Mouse (Mus musculus): Measurements from ENCODE around the gene Ubxn6. TPM values are rescaled to one million over a fixed set of nuclear protein-coding genes. Genes with fewer than 3 reads are reported as not detected.

The Ubxn6 gene
- total and polyA plus RNA-seq, 3 experiments, result 47.6 to 64.4 (median 53.5) TPM

GRCm38 (mm10) chr17:56055945-56056678 lies 18.7 kb downstream of the Ubxn6 start:
- Histone ChIP-seq H3K36me3 (ENCODE audit: control insufficient read depth, insufficient read depth, low read length) (no peaks in the 10 kb centered on the region), H3K27me3 (ENCODE audit: control insufficient read depth, insufficient read depth, low read length) (no peaks in the 10 kb centered on the region), H3K4me1 (ENCODE audit: control insufficient read depth, insufficient read depth, low read length) (no peaks in the 10 kb centered on the region; the same call in 1 of the 2 replicates), H3K4me3 (no peak overlapping the region), H3K9ac (ENCODE audit: low read depth, low read length) (no peak overlapping the region), H3K27ac (no peak overlapping the region), H3K79me2 (replicated peaks; ENCODE audit: control insufficient read depth, insufficient read depth, low read length) (no peaks in the 10 kb centered on the region)
- intact Hi-C loops (cut with DNase I), result no loop called here
- 46% methylated on average over 4 of the region's 4 CpGs for WGBS
- no peak for DNase-seq
- no peak for TF ChIP-seq POLR2A (IDR thresholded peaks at IDR 0.05; ENCODE audit: insufficient read depth, low read depth, low read length)
- TF ChIP-seq CTCF (IDR thresholded peaks at IDR 0.05), result no peak
- TF ChIP-seq EP300 (IDR thresholded peaks at IDR 0.05; ENCODE audit: insufficient read depth, low read depth, low read length), result no peak

- no peak overlapping the region for H3K4me3 ChIP-seq
- H3K4me1 ChIP-seq (ENCODE audit: control insufficient read depth, insufficient read depth, low read length), result no peaks in the 10 kb centered on the region; the same call in 1 of the 2 replicates
- intact Hi-C loops (cut with DNase I), result no loop called here
- H3K9ac ChIP-seq (ENCODE audit: low read depth, low read length), result no peak overlapping the region
- DNase-seq, result no peak
- no peaks in the 10 kb centered on the region for H3K79me2 ChIP-seq (replicated peaks; ENCODE audit: control insufficient read depth, insufficient read depth, low read length)
- no peak overlapping the region for H3K27ac ChIP-seq
- no peaks in the 10 kb centered on the region for H3K36me3 ChIP-seq (ENCODE audit: control insufficient read depth, insufficient read depth, low read length)
- H3K27me3 ChIP-seq (ENCODE audit: control insufficient read depth, insufficient read depth, low read length), result no peaks in the 10 kb centered on the region
- TF ChIP-seq CTCF (IDR thresholded peaks at IDR 0.05) (no peak), POLR2A (IDR thresholded peaks at IDR 0.05; ENCODE audit: insufficient read depth, low read depth, low read length) (no peak), EP300 (IDR thresholded peaks at IDR 0.05; ENCODE audit: insufficient read depth, low read depth, low read length) (no peak)
These were observed 19.9 kb downstream of the Ubxn6 start for GRCm38 (mm10) chr17:56054938-56055337.

DNA sequence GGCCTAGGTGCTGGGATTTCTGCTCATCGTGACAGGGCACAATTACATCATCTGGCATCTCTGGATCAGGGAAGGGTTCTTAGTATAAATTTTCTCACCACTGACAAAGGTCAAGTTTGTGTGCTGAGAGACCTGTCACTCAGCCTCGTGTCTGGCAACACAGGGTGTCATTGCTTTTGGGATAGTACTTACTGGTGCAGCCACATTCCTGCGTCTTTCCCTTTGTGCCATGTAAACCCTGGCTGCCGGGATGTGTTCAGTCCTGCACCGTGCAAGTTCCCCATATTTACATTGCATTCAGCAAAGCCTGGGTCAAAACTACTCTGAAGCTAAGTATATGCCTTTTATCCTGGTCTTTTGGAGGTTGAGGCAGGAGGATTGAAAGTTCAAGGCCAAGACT lies 23.5 kb downstream of the Ubxn6 start:
- no peaks in the 10 kb centered on the region for H3K36me3 ChIP-seq (ENCODE audit: control insufficient read depth, insufficient read depth, low read length)
- H3K9ac ChIP-seq (ENCODE audit: low read depth, low read length), result no peak overlapping the region
- no peak for TF ChIP-seq CTCF (IDR thresholded peaks at IDR 0.05)
- no peak for TF ChIP-seq POLR2A (IDR thresholded peaks at IDR 0.05; ENCODE audit: insufficient read depth, low read depth, low read length)
- TF ChIP-seq EP300 (IDR thresholded peaks at IDR 0.05; ENCODE audit: insufficient read depth, low read depth, low read length), result no peak
- no peaks in the 10 kb centered on the region for H3K79me2 ChIP-seq (replicated peaks; ENCODE audit: control insufficient read depth, insufficient read depth, low read length)
- H3K4me1 ChIP-seq (ENCODE audit: control insufficient read depth, insufficient read depth, low read length), result no peaks in the 10 kb centered on the region
- 89% methylated on average over 5 of the region's 5 CpGs for WGBS
- H3K27ac ChIP-seq, result no peak overlapping the region
- H3K4me3 ChIP-seq, result no peak overlapping the region
- no peaks in the 10 kb centered on the region for H3K27me3 ChIP-seq (ENCODE audit: control insufficient read depth, insufficient read depth, low read length)
- DNase-seq, result no peak
- intact Hi-C loops (cut with DNase I), result no loop called here

DNA sequence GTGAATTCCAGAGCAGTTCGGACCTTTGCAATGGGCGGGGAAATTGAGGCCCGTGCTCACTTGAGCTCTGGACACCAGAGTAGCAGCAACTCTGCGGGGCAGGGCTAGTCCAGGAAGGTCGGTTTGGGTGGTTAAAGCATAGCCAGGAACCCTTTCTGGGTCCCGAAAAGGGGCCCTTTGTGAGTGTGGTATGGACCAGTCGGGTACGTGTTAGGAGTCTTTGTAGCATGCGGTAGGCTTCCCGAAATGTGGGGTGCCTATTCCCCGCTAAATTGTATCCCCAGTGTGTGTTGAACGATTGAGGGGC lies 34.0 kb downstream of the Ubxn6 start:
- TF ChIP-seq EP300 (IDR thresholded peaks at IDR 0.05; ENCODE audit: insufficient read depth, low read depth, low read length) (no peak), POLR2A (IDR thresholded peaks at IDR 0.05; ENCODE audit: insufficient read depth, low read depth, low read length) (no peak)
- 3% methylated on average over 12 of the region's 12 CpGs for WGBS
- H3K79me2 ChIP-seq (replicated peaks; ENCODE audit: control insufficient read depth, insufficient read depth, low read length), result peaks cover 3% of the 10 kb centered on the region
- peak overlapping the region; percentile 72 for H3K4me3 ChIP-seq
- no peaks in the 10 kb centered on the region; the same call in 1 of the 2 replicates for H3K4me1 ChIP-seq (ENCODE audit: control insufficient read depth, insufficient read depth, low read length)
- H3K9ac ChIP-seq (ENCODE audit: low read depth, low read length), result no peak overlapping the region; the same call in 1 of the 2 replicates
- intact Hi-C loops (cut with DNase I), result no loop called here
- no peak for DNase-seq
- no peak overlapping the region for H3K27ac ChIP-seq
- no peaks in the 10 kb centered on the region for H3K27me3 ChIP-seq (ENCODE audit: control insufficient read depth, insufficient read depth, low read length)
- H3K36me3 ChIP-seq (ENCODE audit: control insufficient read depth, insufficient read depth, low read length), result no peaks in the 10 kb centered on the region

- H3K4me3 ChIP-seq, result peak within 1 kb of the TSS; percentile 72
- peak within 1 kb of the TSS; percentile 88 for H3K9ac ChIP-seq (ENCODE audit: low read depth, low read length)
- peaks cover 3% of the 10 kb centered on the region for H3K79me2 ChIP-seq (replicated peaks; ENCODE audit: control insufficient read depth, insufficient read depth, low read length)
- peak within 1 kb of the TSS; percentile 69 for H3K27ac ChIP-seq
- H3K4me1 ChIP-seq (ENCODE audit: control insufficient read depth, insufficient read depth, low read length), result no peaks in the 10 kb centered on the region; the same call in 1 of the 2 replicates
- peak; percentile 94 to 98 for DNase-seq
- TF ChIP-seq POLR2A (IDR thresholded peaks at IDR 0.05; ENCODE audit: insufficient read depth, low read depth, low read length), result peak; percentile 75
- TF ChIP-seq CTCF (IDR thresholded peaks at IDR 0.05), result 0 out of 2 replicates have a peak, but pooled peaks have one; percentile 7
- no peak for TF ChIP-seq EP300 (IDR thresholded peaks at IDR 0.05; ENCODE audit: insufficient read depth, low read depth, low read length)
- under 1% methylated on average over 68 of the region's 68 CpGs for WGBS
- H3K27me3 ChIP-seq (ENCODE audit: control insufficient read depth, insufficient read depth, low read length), result no peaks in the 10 kb centered on the region
- intact Hi-C loops (cut with DNase I), result no loop called here
- H3K36me3 ChIP-seq (ENCODE audit: control insufficient read depth, insufficient read depth, low read length), result no peaks in the 10 kb centered on the region
These were observed 34.6 kb downstream of the Ubxn6 start, which contains the start of gene Chaf1a for GRCm38 (mm10) chr17:56040030-56040856. TSS of gene Chaf1a (plus strand) at chr17:56040439.

Data from heart, adult 2 months (tissue).